Mouse (Mus musculus) E14TG2a.4 (cell line): ENCODE measurements around the gene Dhcr24.

ENCODE experiments used
- H3K27me3 ChIP-seq: 2 replicates; pipeline ENCODE4 v1.6.1; 2014; ENCODE audit warnings: low read length, control low read depth; ENCODE audit not compliant: insufficient read depth
- H3K36me3 ChIP-seq: 2 replicates; pipeline ENCODE4 v1.6.1; 2014; ENCODE audit warnings: low read length, control low read depth; ENCODE audit not compliant: insufficient read depth
- H3K4me1 ChIP-seq: replicated peaks from 2 replicates; pipeline ENCODE4 v1.6.1; 2014; ENCODE audit warnings: low read depth, low read length, control low read depth
- H3K4me3 ChIP-seq: replicated peaks from 2 replicates; pipeline ENCODE4 v1.5.1; 2014; ENCODE audit warnings: mild to moderate bottlenecking, low read length
- H3K9me3 ChIP-seq: 2 replicates; pipeline ENCODE4 v1.6.1; 2014; ENCODE audit warnings: low read length, control low read depth
- CTCF ChIP-seq: conservative IDR thresholded peaks from 2 replicates; pipeline ENCODE4 v1.5.1; 2014; ENCODE audit warnings: low read length
- NANOG ChIP-seq: IDR thresholded peaks from 2 replicates; pipeline ENCODE4 v1.6.1; 2014; ENCODE audit warnings: borderline replicate concordance, low read length, mixed read lengths
- POU5F1 ChIP-seq: IDR thresholded peaks from 2 replicates; pipeline ENCODE4 v1.6.1; 2014; ENCODE audit warnings: low read length, borderline replicate concordance

Dhcr24 gene

GRCm38 (mm10) chr4:106557262-106557661 is 3.6 kb upstream of the Dhcr24 start:
- no peaks in the 10 kb centered on the region; the same call in 1 of the 2 replicates for H3K27me3 ChIP-seq
- H3K36me3 ChIP-seq, result peaks cover 4% of the 10 kb centered on the region
- H3K4me1 ChIP-seq, result peaks cover 19% of the 10 kb centered on the region
- TF ChIP-seq CTCF (no peak), POU5F1 (no peak), NANOG (no peak)
- H3K4me3 ChIP-seq, result no peak overlapping the region
- H3K9me3 ChIP-seq, result no peaks in the 10 kb centered on the region

- Histone ChIP-seq H3K27me3 (no peaks in the 10 kb centered on the region; the same call in 1 of the 2 replicates), H3K4me1 (peaks cover 26% of the 10 kb centered on the region), H3K4me3 (no peak overlapping the region), H3K36me3 (peaks cover 11% of the 10 kb centered on the region), H3K9me3 (no peaks in the 10 kb centered on the region)
- TF ChIP-seq NANOG, result no peak
- no peak for TF ChIP-seq CTCF
- TF ChIP-seq POU5F1, result no peak
Observed at GRCm38 (mm10) chr4:106557978-106558377, 2.9 kb upstream of the Dhcr24 start.

- TF ChIP-seq CTCF, result no peak
- TF ChIP-seq NANOG, result no peak
- no peak for TF ChIP-seq POU5F1
- no peaks in the 10 kb centered on the region; the same call in 1 of the 2 replicates for H3K27me3 ChIP-seq
- peak overlapping the region; percentile 99 for H3K4me3 ChIP-seq
- H3K36me3 ChIP-seq, result peaks cover 27% of the 10 kb centered on the region
- no peaks in the 10 kb centered on the region for H3K9me3 ChIP-seq
- H3K4me1 ChIP-seq, result peaks cover 42% of the 10 kb centered on the region
Observed at GRCm38 (mm10) chr4:106559343-106560212, 1.3 kb upstream of the Dhcr24 start.

GRCm38 (mm10) chr4:106560213-106560845 is 509 bp upstream of the Dhcr24 start:
- Histone ChIP-seq H3K36me3 (peaks cover 35% of the 10 kb centered on the region), H3K4me3 (peak overlapping the region; percentile 99), H3K9me3 (no peaks in the 10 kb centered on the region), H3K4me1 (peaks cover 42% of the 10 kb centered on the region), H3K27me3 (no peaks in the 10 kb centered on the region)
- TF ChIP-seq POU5F1, result no peak
- TF ChIP-seq NANOG, result no peak
- TF ChIP-seq CTCF, result no peak

- H3K4me3 ChIP-seq, result peak overlapping the region; percentile 99
- no peak for TF ChIP-seq POU5F1
- no peak for TF ChIP-seq NANOG
- TF ChIP-seq CTCF, result no peak
Observed at GRCm38 (mm10) chr4:106562006-106562405, 1.2 kb downstream of the Dhcr24 start.

GRCm38 (mm10) chr4:106562837-106563790 is 2.3 kb downstream of the Dhcr24 start:
- Histone ChIP-seq H3K4me3 (peak overlapping the region; percentile 99), H3K9me3 (no peaks in the 10 kb centered on the region), H3K27me3 (no peaks in the 10 kb centered on the region), H3K4me1 (peaks cover 48% of the 10 kb centered on the region), H3K36me3 (peaks cover 63% of the 10 kb centered on the region)
- TF ChIP-seq CTCF, result no peak
- TF ChIP-seq NANOG, result no peak
- no peak for TF ChIP-seq POU5F1

More at GRCm38 (mm10) chr4:106562006-106562405, 1.2 kb downstream of the Dhcr24 start:
- Histone ChIP-seq H3K36me3 (peaks cover 52% of the 10 kb centered on the region), H3K27me3 (no peaks in the 10 kb centered on the region), H3K4me1 (peaks cover 48% of the 10 kb centered on the region), H3K9me3 (no peaks in the 10 kb centered on the region)

GRCm38 (mm10) chr4:106564161-106564560 is 3.3 kb downstream of the Dhcr24 start:
- H3K27me3 ChIP-seq, result no peaks in the 10 kb centered on the region
- peaks cover 71% of the 10 kb centered on the region for H3K36me3 ChIP-seq
- TF ChIP-seq POU5F1 (no peak), NANOG (no peak), CTCF (no peak)
- no peak overlapping the region for H3K4me3 ChIP-seq
- H3K9me3 ChIP-seq, result no peaks in the 10 kb centered on the region
- H3K4me1 ChIP-seq, result peaks cover 51% of the 10 kb centered on the region

GRCm38 (mm10) chr4:106569680-106570079 is 8.8 kb downstream of the Dhcr24 start:
- peaks cover 98% of the 10 kb centered on the region for H3K36me3 ChIP-seq
- H3K4me1 ChIP-seq, result peaks cover 56% of the 10 kb centered on the region
- H3K27me3 ChIP-seq, result no peaks in the 10 kb centered on the region
- no peak for TF ChIP-seq POU5F1
- no peak for TF ChIP-seq NANOG
- TF ChIP-seq CTCF, result no peak
- H3K9me3 ChIP-seq, result no peaks in the 10 kb centered on the region
- no peak overlapping the region for H3K4me3 ChIP-seq
